ENCODE assay signal across 9 mouse cellular contexts in genomic region chr6:34354354-34355348, GRCm38 (mm10). TPM values are rescaled to one million over a fixed set of nuclear protein-coding genes. Genes with fewer than 3 reads are reported as not detected.
DNase-seq lines count a peak whose midpoint lies in the region; ATAC-seq lines count a peak whose summit lies in the region.
"Had no signal": no experiment of that assay in that cellular context is flagged by ENCODE, and none has a peak within 500 bp of the region (broad histone marks: within the 10 kb centered on the region; RNA-seq: fewer than 3 reads in every experiment).

No protein-coding gene starts in this region.

- peaks cover 35% of the 10 kb centered on the region for H3K4me1 ChIP-seq in heart, embryonic 10.5 days
- H3K4me1 ChIP-seq in forebrain, embryonic 15.5 days = peaks cover 12% of the 10 kb centered on the region
- peaks cover 11% of the 10 kb centered on the region for H3K4me1 ChIP-seq in liver, embryonic 13.5 days (replicated peaks)

- H3K4me2 ChIP-seq in forebrain, embryonic 15.5 days (replicated peaks) = 0 out of 2 replicates have a peak overlapping the region, but pooled peaks have one; percentile 30
- H3K4me2 ChIP-seq in liver, embryonic 13.5 days = peak overlapping the region; percentile 49

- H3K36me3 ChIP-seq in heart, embryonic 10.5 days = 0 out of 2 replicates have a peak, but pooled peaks cover 5% of the 10 kb centered on the region
- H3K36me3 ChIP-seq in forebrain, embryonic 15.5 days = no peaks in the 10 kb centered on the region
- no peaks in the 10 kb centered on the region for H3K36me3 ChIP-seq in liver, embryonic 13.5 days

- peak overlapping the region; percentile 57 for H3K4me3 ChIP-seq in heart, embryonic 10.5 days
- H3K4me3 ChIP-seq in forebrain, embryonic 15.5 days = no peak overlapping the region
- H3K4me3 ChIP-seq in liver, embryonic 13.5 days (replicated peaks) = no peak overlapping the region

- no peaks in the 10 kb centered on the region for H3K9me3 ChIP-seq in heart, embryonic 10.5 days
- H3K9me3 ChIP-seq in forebrain, embryonic 15.5 days = no peaks in the 10 kb centered on the region
- H3K9me3 ChIP-seq in liver, embryonic 13.5 days (replicated peaks) = no peaks in the 10 kb centered on the region

- peak overlapping the region; percentile 85; the same call in 1 of the 2 replicates for H3K27ac ChIP-seq in heart, embryonic 10.5 days
- no peak overlapping the region for H3K27ac ChIP-seq in forebrain, embryonic 15.5 days (replicated peaks)
- no peak overlapping the region; the same call in 1 of the 2 replicates for H3K27ac ChIP-seq in liver, embryonic 13.5 days

- no peaks in the 10 kb centered on the region for H3K27me3 ChIP-seq in heart, embryonic 10.5 days (ENCODE audit: insufficient read depth, poor library complexity, severe bottlenecking)
- no peaks in the 10 kb centered on the region for H3K27me3 ChIP-seq in forebrain, embryonic 15.5 days
- H3K27me3 ChIP-seq in liver, embryonic 13.5 days = no peaks in the 10 kb centered on the region

- no peak overlapping the region for H3K9ac ChIP-seq in forebrain, embryonic 15.5 days (replicated peaks)
- no peak overlapping the region for H3K9ac ChIP-seq in liver, embryonic 13.5 days

- 40% methylated on average over 8 of the region's 8 CpGs for WGBS in heart, embryonic 10.5 days
- WGBS in forebrain, embryonic 15.5 days = 80% methylated on average over 8 of the region's 8 CpGs
- 53% methylated on average over 8 of the region's 8 CpGs for WGBS in liver, embryonic 13.5 days (ENCODE audit: insufficient replicate concordance)

- DNase-seq in heart, embryonic 10.5 days (ENCODE audit: low spot score) = peak; percentile 73
- no peak for DNase-seq in heart, postnatal 4 days
- DNase-seq in 3T3-L1 (ENCODE audit: low read depth, low spot score) = peak; percentile 65
- DNase-seq in liver, embryonic 13.5 days = no peak
- no peak for DNase-seq in spleen, postnatal 10 days (ENCODE audit: low spot score in 2 of 2)
- DNase-seq in gastrocnemius, postnatal 10 days = no peak
- no peak for DNase-seq in MN1 (ENCODE audit: low spot score)

- no peak for ATAC-seq in forebrain, embryonic 15.5 days (replicated peaks)
- ATAC-seq in liver, embryonic 13.5 days (ENCODE audit: low read depth) = no peak

RNA-seq across cellular contexts. Expression of gene Akr1b8, which starts 0.7 kb away (rescaled TPM):
- 21.1 and 23.1 TPM in 2 replicates for polyA plus RNA-seq in heart, embryonic 10.5 days (2016; fragmentation: Nextera tagmentation; extraction: Ambion mirVana)
- 1 to 10 TPM; 7.0 to 8.0 TPM for total RNA-seq in heart, postnatal 4 days (2021)
- polyA plus RNA-seq in forebrain, embryonic 15.5 days (2015; fragmentation: Nextera tagmentation; extraction: Ambion mirVana) = 2.2 and 3.1 TPM in 2 replicates
- 7.2 and 7.6 TPM in 2 replicates for polyA plus RNA-seq in liver, embryonic 13.5 days (2015; fragmentation: Nextera tagmentation; extraction: Ambion mirVana)
- total RNA-seq in gastrocnemius, postnatal 10 days (2021) = 1 to 10 TPM; 5.9 to 6.7 TPM
- total RNA-seq: hematopoietic stem cell, adult 5-6 weeks had no signal

RNA-seq across cellular contexts. Expression of gene Akr1b10, which starts 29.4 kb away (rescaled TPM):
- polyA plus RNA-seq in heart, embryonic 10.5 days (2016; fragmentation: Nextera tagmentation; extraction: Ambion mirVana) = 44.8 and 61.8 TPM in 2 replicates
- 10 to 100 TPM; 57.8 to 61.1 TPM for total RNA-seq in heart, postnatal 4 days (2021)
- 5.7 and 5.8 TPM in 2 replicates for polyA plus RNA-seq in forebrain, embryonic 15.5 days (2015; fragmentation: Nextera tagmentation; extraction: Ambion mirVana)
- polyA plus RNA-seq in liver, embryonic 13.5 days (2015; fragmentation: Nextera tagmentation; extraction: Ambion mirVana) = 6.7 and 8.5 TPM in 2 replicates
- total RNA-seq in gastrocnemius, postnatal 10 days (2021) = 10 to 100 TPM; 39.9 to 42.8 TPM

RNA-seq across cellular contexts. Expression of gene Akr1b3, which starts 37.4 kb away (rescaled TPM):
- polyA plus RNA-seq in heart, embryonic 10.5 days (2016; fragmentation: Nextera tagmentation; extraction: Ambion mirVana) = 232 and 247 TPM in 2 replicates
- total RNA-seq in heart, postnatal 4 days (2021) = 100 to 1,000 TPM; 142 to 151 TPM
- 92.2 and 96.9 TPM in 2 replicates for polyA plus RNA-seq in forebrain, embryonic 15.5 days (2015; fragmentation: Nextera tagmentation; extraction: Ambion mirVana)
- 64.2 and 66.8 TPM in 2 replicates for polyA plus RNA-seq in liver, embryonic 13.5 days (2015; fragmentation: Nextera tagmentation; extraction: Ambion mirVana)
- 100 to 1,000 TPM; 214 to 249 TPM for total RNA-seq in gastrocnemius, postnatal 10 days (2021)

RNA-seq across cellular contexts. Expression of gene Akr1b7, which starts 57.5 kb away (rescaled TPM):
- 0.57 TPM in 1 of 2 replicates, not detected in the other for polyA plus RNA-seq in heart, embryonic 10.5 days (2016; fragmentation: Nextera tagmentation; extraction: Ambion mirVana)
- not detected for total RNA-seq in heart, postnatal 4 days (2021)
- 0.14 TPM in 1 of 2 replicates, not detected in the other for polyA plus RNA-seq in forebrain, embryonic 15.5 days (2015; fragmentation: Nextera tagmentation; extraction: Ambion mirVana)
- 3.0 and 3.8 TPM in 2 replicates for polyA plus RNA-seq in liver, embryonic 13.5 days (2015; fragmentation: Nextera tagmentation; extraction: Ambion mirVana)
- not detected for total RNA-seq in gastrocnemius, postnatal 10 days (2021)
- total RNA-seq: hematopoietic stem cell, adult 5-6 weeks had no signal

Comparison
In these comparisons a context has a peak if more than half of its experiments do, and no peak if none do; other contexts are left out.
1. DNase-seq: peak in heart, embryonic 10.5 days (single experiment) and 3T3-L1 (single experiment); none in heart, postnatal 4 days (single experiment), liver, embryonic 13.5 days (single experiment), spleen, postnatal 10 days (0 of 2), gastrocnemius, postnatal 10 days (single experiment) and MN1 (single experiment).